Mouse (Mus musculus) ES-E14 (cell line): ENCODE data around the gene Ltc4s. TPM values are rescaled to one million over a fixed set of nuclear protein-coding genes. Genes with fewer than 3 reads are reported as not detected.

Experiments used
- DNase-seq: peaks from one replicate; pipeline ENCODE4 v3.0.0-alpha.2; 2013; ENCODE audit warnings: low read depth, low spot score
- H3K27ac ChIP-seq: 2 replicates; pipeline ENCODE4 v1.5.1; 2012; ENCODE audit warnings: low read depth, mild to moderate bottlenecking, low read length, moderate library complexity, mixed read lengths; ENCODE audit not compliant: poor library complexity, insufficient read depth, severe bottlenecking
- H3K36me3 ChIP-seq: 2 replicates; pipeline ENCODE4 v1.6.1; 2012; ENCODE audit warnings: mild to moderate bottlenecking, low read length, moderate library complexity, mixed read lengths; ENCODE audit not compliant: control insufficient read depth, poor library complexity, insufficient read depth, severe bottlenecking
- H3K4me1 ChIP-seq, 2 experiments: fragments of 150-350 bp in 1 of 2; sonication (generic) in 1 of 2; 2 replicates each; pipeline ENCODE4 v1.6.1; 2012; ENCODE audit warnings: low read length in 2 of 2, mild to moderate bottlenecking in 1 of 2, mixed read lengths in 1 of 2; ENCODE audit not compliant: control insufficient read depth in 2 of 2, insufficient read depth in 2 of 2, poor library complexity in 1 of 2
- H3K4me3 ChIP-seq, 2 experiments: fragments of 150-350 bp in 1 of 2; sonication (generic) in 1 of 2; 2 replicates each; pipeline ENCODE4 v1.5.1; 2012; ENCODE audit warnings: low read length in 2 of 2, low read depth in 1 of 2, mild to moderate bottlenecking in 1 of 2, mixed read lengths in 1 of 2; ENCODE audit not compliant: insufficient read depth in 1 of 2, poor library complexity in 1 of 2, severe bottlenecking in 1 of 2
- H3K9ac ChIP-seq: 2 replicates; pipeline ENCODE4 v1.6.1; 2012; ENCODE audit warnings: low read depth, mild to moderate bottlenecking, low read length, mixed read lengths; ENCODE audit not compliant: poor library complexity, insufficient read depth, severe bottlenecking
- H3K9me3 ChIP-seq: fragments of 150-350 bp; sonication (generic); 2 replicates; pipeline ENCODE4 v1.6.1; 2012; ENCODE audit warnings: low read depth, mild to moderate bottlenecking, low read length; ENCODE audit not compliant: control insufficient read depth, insufficient read depth
- CHD2 ChIP-seq: IDR thresholded peaks from 2 replicates; pipeline ENCODE4 v1.6.1; 2014; ENCODE audit warnings: mild to moderate bottlenecking, low read depth, low read length, inconsistent platforms
- HCFC1 ChIP-seq: IDR thresholded peaks from 2 replicates; pipeline ENCODE4 v1.6.1; 2012; ENCODE audit warnings: low read length, inconsistent platforms, borderline replicate concordance; ENCODE audit not compliant: insufficient read depth
- MAFK ChIP-seq: IDR thresholded peaks from 2 replicates; pipeline ENCODE4 v1.6.1; 2014; ENCODE audit warnings: mild to moderate bottlenecking, low read depth, low read length, inconsistent platforms; ENCODE audit not compliant: insufficient read depth
- ZC3H11A ChIP-seq: IDR thresholded peaks from 2 replicates; pipeline ENCODE4 v1.6.1; 2012; ENCODE audit warnings: low read depth, mild to moderate bottlenecking, inconsistent platforms, low read length, borderline replicate concordance
- ZNF384 ChIP-seq: IDR thresholded peaks from 2 replicates; pipeline ENCODE4 v1.6.1; 2012; ENCODE audit warnings: low read depth, low read length, inconsistent platforms
- in situ Hi-C, 2 experiments: fragments of 600-800 bp; cut with MboI; formaldehyde crosslinking; loops; one replicate each; pipeline ENCODE4 v1.15.1; 2025; ENCODE audit warnings: low sequenced_read_pairs in 2 of 2, inconsistent platforms in 1 of 2; ENCODE audit not compliant: unreplicated experiment in 2 of 2
- total RNA-seq: library from RNA; depleted of rRNA; stranded (reverse); fragments of 300-350 nt; gene quantifications from 2 replicates; pipeline ENCODE4 v1.2.3, GENCODE M21; 2012; rRNA removed

Ltc4s gene
- 1.9 and 2.3 TPM in 2 replicates for total RNA-seq

DNA sequence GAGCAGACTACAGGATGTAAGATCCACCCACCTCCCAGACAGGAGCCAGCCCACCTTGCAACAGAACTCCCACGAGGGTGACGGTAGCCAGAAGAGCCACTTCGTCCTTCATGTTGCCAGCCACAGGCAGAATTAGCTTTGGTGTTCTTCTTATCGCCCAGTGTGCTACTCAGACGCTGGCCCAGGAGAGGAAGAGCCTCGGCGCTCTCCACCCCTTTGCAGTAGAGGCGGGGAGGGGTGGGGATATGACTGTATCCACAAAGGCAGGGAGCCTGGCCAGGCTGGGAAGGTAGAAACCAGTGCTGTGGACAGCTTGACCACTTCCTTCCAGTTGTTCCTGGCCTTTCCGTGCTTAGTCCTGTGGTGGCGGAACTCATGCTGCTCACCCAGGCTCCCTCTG is at the start of gene Ltc4s:
Ltc4s (minus strand) TSS at position 293 of the 400 bp plus-strand sequence.
- Histone ChIP-seq H3K4me3 (peak within 1 kb of the TSS; percentile 81 to 87), H3K9ac (peak within 1 kb of the TSS; percentile 82), H3K4me1 (peaks cover 3 to 16% of the 10 kb centered on the region in 2 experiments; a peak in 3 of 4 replicates), H3K36me3 (peaks cover 3% of the 10 kb centered on the region), H3K9me3 (no peaks in the 10 kb centered on the region), H3K27ac (no peak within 1 kb of the TSS)
- DNase-seq, result no peak
- in situ Hi-C loops, result no loop called here
- TF ChIP-seq CHD2, result no peak
- no peak for TF ChIP-seq ZC3H11A
- TF ChIP-seq HCFC1, result no peak
- no peak for TF ChIP-seq MAFK
- TF ChIP-seq ZNF384, result no peak

DNA sequence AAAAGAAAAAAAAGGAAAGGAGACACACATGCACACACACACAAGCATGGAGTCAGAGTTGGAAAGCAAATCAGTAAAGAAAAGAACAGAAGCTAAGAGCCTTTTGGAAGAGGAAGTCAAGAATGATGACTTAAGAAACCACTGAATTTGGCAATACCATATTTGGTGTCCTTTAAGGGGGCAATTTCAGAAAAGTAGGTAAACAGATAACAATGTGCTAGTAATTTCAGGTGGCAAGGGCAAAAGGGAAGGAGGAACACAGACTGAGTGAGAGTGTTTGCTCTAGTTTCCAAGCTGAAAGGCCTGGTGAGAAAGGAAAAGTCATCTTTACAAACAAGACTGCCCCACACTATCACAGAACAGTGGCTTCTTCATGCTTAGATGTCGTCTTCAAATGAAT is 48.0 kb upstream of the Ltc4s start:
- Histone ChIP-seq H3K27ac (no peak overlapping the region), H3K9ac (no peak overlapping the region), H3K36me3 (peaks cover 8% of the 10 kb centered on the region; the same call in 1 of the 2 replicates), H3K4me1 (peaks cover 0 to 3% of the 10 kb centered on the region in 2 experiments; a peak in 1 of 4 replicates), H3K9me3 (no peaks in the 10 kb centered on the region), H3K4me3 (no peak overlapping the region)
- in situ Hi-C loops, result no loop called here
- no peak for TF ChIP-seq ZC3H11A
- TF ChIP-seq CHD2, result no peak
- no peak for TF ChIP-seq HCFC1
- no peak for TF ChIP-seq ZNF384
- TF ChIP-seq MAFK, result no peak
- DNase-seq, result no peak

DNA sequence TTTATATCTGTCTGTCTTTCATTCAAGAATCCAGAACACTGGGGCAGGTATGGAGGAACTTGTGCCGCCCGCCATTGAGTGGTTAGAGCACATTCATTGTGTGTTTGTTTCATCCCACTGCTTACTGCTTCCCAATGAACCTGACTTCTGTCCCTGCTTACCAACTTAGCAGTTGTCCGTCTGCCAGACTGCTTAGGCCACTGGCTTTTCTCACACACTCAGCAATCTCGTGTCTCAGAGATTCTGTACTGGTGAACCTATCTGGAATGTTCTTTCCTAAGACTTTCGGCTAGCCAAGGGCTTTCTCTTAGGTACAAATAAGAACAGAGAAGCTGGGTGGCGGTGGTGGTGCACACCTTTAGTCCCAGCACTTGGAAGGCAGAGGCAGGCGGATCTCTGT is 47.3 kb upstream of the Ltc4s start:
- no peak for DNase-seq
- no peak overlapping the region for H3K4me3 ChIP-seq
- in situ Hi-C loops, result no loop called here
- no peak for TF ChIP-seq ZC3H11A
- no peak for TF ChIP-seq MAFK
- TF ChIP-seq ZNF384, result no peak
- no peak for TF ChIP-seq CHD2
- TF ChIP-seq HCFC1, result no peak
- no peak overlapping the region for H3K9ac ChIP-seq
- peaks cover 3 to 5% of the 10 kb centered on the region in 2 experiments; a peak in 3 of 4 replicates for H3K4me1 ChIP-seq
- H3K27ac ChIP-seq, result no peak overlapping the region
- H3K36me3 ChIP-seq, result peaks cover 8% of the 10 kb centered on the region; the same call in 1 of the 2 replicates
- H3K9me3 ChIP-seq, result no peaks in the 10 kb centered on the region

DNA sequence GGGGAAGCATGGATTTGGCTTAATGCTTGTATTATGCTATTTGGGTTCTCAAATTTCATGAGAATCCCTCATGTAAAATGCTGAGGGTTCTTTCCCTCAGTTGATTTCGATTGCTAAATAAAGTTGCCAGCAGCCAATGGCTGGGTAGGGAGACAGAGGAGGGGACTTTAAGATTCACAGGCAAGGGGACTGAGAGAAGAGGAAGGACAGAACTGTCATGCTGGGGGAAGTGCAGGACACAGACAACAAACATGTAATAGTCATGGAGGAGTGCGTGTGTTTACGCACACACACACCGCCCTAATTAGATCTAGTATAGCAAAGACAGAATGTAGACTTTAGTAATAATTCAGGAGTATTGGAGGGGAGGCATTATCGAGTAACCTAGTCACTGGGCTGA is 46.8 kb upstream of the Ltc4s start:
- H3K27ac ChIP-seq, result no peak overlapping the region
- in situ Hi-C loops, result no loop called here
- no peak overlapping the region for H3K9ac ChIP-seq
- H3K4me3 ChIP-seq, result no peak overlapping the region
- no peak for DNase-seq
- TF ChIP-seq ZNF384 (no peak), HCFC1 (no peak), ZC3H11A (no peak), MAFK (no peak), CHD2 (no peak)
- peaks cover 6 to 8% of the 10 kb centered on the region in 2 experiments for H3K4me1 ChIP-seq
- H3K36me3 ChIP-seq, result peaks cover 8% of the 10 kb centered on the region; the same call in 1 of the 2 replicates
- H3K9me3 ChIP-seq, result no peaks in the 10 kb centered on the region
